Mouse (Mus musculus): Measurements from ENCODE around the gene Hspb8. TPM values are rescaled to one million over a fixed set of nuclear protein-coding genes. Genes with fewer than 3 reads are reported as not detected.
"Not testable (repeated sequence)": the region's sequence is repeated elsewhere in the genome, so short reads cannot be mapped to it uniquely, and the experiment has no call there.

Gene Hspb8
- polyA plus RNA-seq, 1 experiment from 2014 or later: 29.0 TPM

DNA sequence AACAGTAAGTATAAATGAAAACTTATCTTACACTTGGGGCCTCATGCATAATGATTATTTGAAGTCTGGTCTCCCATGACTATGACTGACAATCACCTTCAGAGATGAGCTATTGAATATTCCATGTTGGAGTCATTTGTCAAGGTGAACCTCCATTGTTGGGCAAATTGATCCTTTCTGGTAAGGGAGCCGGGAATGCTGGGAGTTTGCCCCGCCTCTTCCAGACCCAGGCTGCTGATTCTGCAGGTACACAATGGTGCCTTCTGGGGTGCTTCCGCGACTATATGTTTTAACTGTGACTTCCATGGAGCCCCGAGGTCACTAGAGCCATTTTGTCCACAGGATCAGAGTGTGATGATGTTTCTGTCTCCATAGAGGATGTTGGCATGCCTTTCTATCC is 26.6 kb downstream of the Hspb8 start:
- TF ChIP-seq CTCF (IDR thresholded peaks at IDR 0.05; ENCODE audit: low read depth): no peak
- no peak for TF ChIP-seq EP300 (optimal IDR thresholded peaks at IDR 0.05)
- H3K9ac ChIP-seq (ENCODE audit: low read length): no peak overlapping the region
- WGBS: 79% methylated on average over 5 of the region's 5 CpGs
- H3K36me3 ChIP-seq (ENCODE audit: control insufficient read depth, insufficient read depth, low read length): no peaks in the 10 kb centered on the region
- no peaks in the 10 kb centered on the region for H3K9me3 ChIP-seq (ENCODE audit: control insufficient read depth, low read length)
- DNase-seq (ENCODE audit: low spot score): no peak
- no peaks in the 10 kb centered on the region for H3K4me1 ChIP-seq (replicated peaks; ENCODE audit: control insufficient read depth, insufficient read depth)
- H3K27me3 ChIP-seq (ENCODE audit: control insufficient read depth, insufficient read depth, low read length): no peaks in the 10 kb centered on the region
- H3K27ac ChIP-seq (replicated peaks): no peak overlapping the region
- no peak for ATAC-seq (ENCODE audit: low FRiP score, low TSS enrichment)
- H3K4me2 ChIP-seq (replicated peaks; ENCODE audit: low read depth): no peak overlapping the region
- no peak overlapping the region for H3K4me3 ChIP-seq (ENCODE audit: low read depth, low read length)

DNA sequence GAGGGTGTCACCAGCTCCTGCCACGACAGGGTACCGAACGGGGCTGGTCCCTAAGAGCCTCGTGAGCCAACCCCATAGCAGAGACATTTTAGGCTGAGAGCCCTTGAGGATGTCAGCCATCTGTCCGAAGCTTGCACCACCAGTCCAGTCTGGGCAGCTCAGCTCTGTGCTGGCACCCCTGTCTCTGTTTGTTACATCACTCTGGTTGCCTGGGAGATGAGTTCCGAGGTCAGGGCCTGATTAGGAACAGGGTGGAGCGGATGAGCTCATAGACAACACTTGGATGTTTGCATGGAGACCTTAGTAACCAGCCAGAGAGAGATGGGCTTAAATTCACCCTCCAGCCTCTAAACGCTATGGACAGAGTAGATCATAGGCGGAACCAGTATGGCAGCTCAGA is 30.1 kb downstream of the Hspb8 start:
- Histone ChIP-seq H3K9ac (ENCODE audit: low read length) (no peak overlapping the region), H3K9me3 (ENCODE audit: control insufficient read depth, low read length) (no peaks in the 10 kb centered on the region), H3K27ac (replicated peaks) (no peak overlapping the region), H3K4me1 (replicated peaks; ENCODE audit: control insufficient read depth, insufficient read depth) (no peaks in the 10 kb centered on the region), H3K27me3 (ENCODE audit: control insufficient read depth, insufficient read depth, low read length) (no peaks in the 10 kb centered on the region), H3K4me2 (replicated peaks; ENCODE audit: low read depth) (no peak overlapping the region), H3K36me3 (ENCODE audit: control insufficient read depth, insufficient read depth, low read length) (no peaks in the 10 kb centered on the region), H3K4me3 (ENCODE audit: low read depth, low read length) (no peak overlapping the region)
- peak; percentile 64; the same call in 1 of the 2 replicates for ATAC-seq (ENCODE audit: low FRiP score, low TSS enrichment)
- no peak for TF ChIP-seq EP300 (optimal IDR thresholded peaks at IDR 0.05)
- no peak for TF ChIP-seq CTCF (IDR thresholded peaks at IDR 0.05; ENCODE audit: low read depth)
- WGBS: 65% methylated on average over 9 of the region's 9 CpGs
- no peak for DNase-seq (ENCODE audit: low spot score)

DNA sequence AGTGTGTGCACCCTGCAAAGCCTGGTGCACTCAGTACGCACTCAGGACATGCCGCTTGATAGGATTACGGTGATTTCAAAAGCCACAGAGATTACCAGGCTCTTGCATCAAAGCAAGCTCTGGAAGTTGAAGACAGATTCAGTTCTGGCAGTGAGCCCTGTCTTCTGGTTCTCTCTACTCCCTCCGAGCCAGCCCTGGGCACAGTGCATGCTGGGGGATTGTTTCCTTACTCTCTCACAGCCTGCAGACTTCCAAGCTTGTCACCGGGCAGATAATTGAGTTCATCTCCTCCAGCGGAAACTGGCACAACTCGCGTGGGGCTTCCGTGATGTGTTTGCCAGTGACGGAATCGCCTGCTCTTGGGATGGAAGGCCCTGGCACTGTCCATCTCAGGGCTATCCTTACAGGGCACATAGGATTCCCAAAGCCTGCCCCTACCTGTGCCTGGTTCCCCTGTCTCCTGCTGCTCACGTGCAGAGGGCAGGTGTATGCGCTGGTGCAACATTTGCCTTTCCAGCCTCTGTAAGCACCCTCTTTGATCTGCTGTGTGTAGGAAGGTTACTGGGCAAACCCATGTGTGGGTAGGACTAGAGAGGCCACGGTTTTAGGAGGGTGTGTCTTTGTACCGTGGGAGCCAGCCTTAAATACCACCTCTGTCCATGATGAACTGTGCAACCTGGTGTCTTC is 32.7 kb downstream of the Hspb8 start:
- Histone ChIP-seq H3K9me3 (ENCODE audit: control insufficient read depth, low read length) (no peaks in the 10 kb centered on the region), H3K4me2 (replicated peaks; ENCODE audit: low read depth) (no peak overlapping the region), H3K27ac (replicated peaks) (peak overlapping the region; percentile 45; the same call in 1 of the 2 replicates), H3K27me3 (ENCODE audit: control insufficient read depth, insufficient read depth, low read length) (no peaks in the 10 kb centered on the region), H3K4me3 (ENCODE audit: low read depth, low read length) (no peak overlapping the region), H3K9ac (ENCODE audit: low read length) (no peak overlapping the region), H3K36me3 (ENCODE audit: control insufficient read depth, insufficient read depth, low read length) (no peaks in the 10 kb centered on the region), H3K4me1 (replicated peaks; ENCODE audit: control insufficient read depth, insufficient read depth) (no peaks in the 10 kb centered on the region)
- peak; percentile 65; the same call in 1 of the 2 replicates for ATAC-seq (ENCODE audit: low FRiP score, low TSS enrichment)
- peak; percentile 49 for DNase-seq (ENCODE audit: low spot score)
- 43% methylated on average over 15 of the region's 15 CpGs for WGBS
- TF ChIP-seq EP300 (optimal IDR thresholded peaks at IDR 0.05) (no peak), CTCF (IDR thresholded peaks at IDR 0.05; ENCODE audit: low read depth) (no peak)

DNA sequence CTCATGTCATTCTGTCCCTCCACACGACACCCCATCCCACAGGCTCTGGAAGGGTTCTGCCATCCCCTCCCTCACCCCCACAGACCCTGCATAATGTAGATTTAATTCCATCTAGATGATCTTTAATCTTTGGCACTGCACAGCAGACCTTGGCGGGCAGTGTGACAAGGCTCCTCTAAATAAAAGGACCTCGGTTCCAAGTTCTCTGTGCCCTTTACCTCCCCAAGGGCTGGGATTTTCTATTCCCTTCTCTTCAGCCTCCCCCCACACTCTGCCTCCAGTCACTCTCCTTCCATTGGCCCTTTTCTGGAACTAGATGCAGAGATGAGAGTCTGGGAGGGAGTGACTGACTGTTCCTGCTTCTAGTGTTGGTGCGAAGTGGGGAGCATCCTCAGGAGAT is 33.3 kb downstream of the Hspb8 start:
- TF ChIP-seq EP300 (optimal IDR thresholded peaks at IDR 0.05) (no peak), CTCF (IDR thresholded peaks at IDR 0.05; ENCODE audit: low read depth) (no peak)
- Histone ChIP-seq H3K4me1 (replicated peaks; ENCODE audit: control insufficient read depth, insufficient read depth) (no peaks in the 10 kb centered on the region), H3K4me2 (replicated peaks; ENCODE audit: low read depth) (no peak overlapping the region), H3K9me3 (ENCODE audit: control insufficient read depth, low read length) (no peaks in the 10 kb centered on the region), H3K9ac (ENCODE audit: low read length) (no peak overlapping the region), H3K27me3 (ENCODE audit: control insufficient read depth, insufficient read depth, low read length) (no peaks in the 10 kb centered on the region), H3K36me3 (ENCODE audit: control insufficient read depth, insufficient read depth, low read length) (no peaks in the 10 kb centered on the region), H3K27ac (replicated peaks) (no peak overlapping the region), H3K4me3 (ENCODE audit: low read depth, low read length) (no peak overlapping the region)
- DNase-seq (ENCODE audit: low spot score) (no peak), ATAC-seq (ENCODE audit: low FRiP score, low TSS enrichment) (no peak)
- WGBS: 67% methylated on average over 4 of the region's 4 CpGs

DNA sequence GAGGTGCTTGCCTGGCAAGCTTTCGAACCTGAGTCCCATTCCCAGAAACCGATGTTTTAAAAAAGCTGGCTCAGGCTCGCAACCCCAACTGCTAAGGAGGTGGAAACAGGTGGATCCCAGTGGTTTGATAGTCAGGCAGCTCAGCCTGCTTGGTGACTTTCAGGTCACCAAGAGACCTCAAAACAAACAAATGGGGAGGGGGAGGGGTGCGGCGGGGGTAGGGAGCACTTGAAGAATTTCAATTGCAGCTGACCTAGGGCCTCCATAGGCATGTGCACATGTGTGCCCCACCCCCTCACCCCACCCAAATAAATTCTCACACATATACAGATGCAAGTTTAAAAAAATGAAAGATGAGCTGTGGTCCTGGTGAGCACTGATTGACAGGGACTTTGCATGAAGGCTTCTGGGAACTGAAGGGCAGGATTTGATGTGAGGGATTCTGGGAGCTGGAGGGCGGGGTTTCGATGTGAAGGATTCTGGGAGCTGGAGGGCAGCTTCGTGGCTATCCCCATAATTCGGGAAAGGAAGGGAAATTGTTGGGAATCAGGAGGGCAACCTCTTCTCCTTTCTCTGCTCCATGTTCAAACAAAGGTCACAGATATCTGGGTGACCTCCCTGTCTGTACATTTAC is 35.2 kb downstream of the Hspb8 start:
- Histone ChIP-seq H3K27ac (replicated peaks) (no peak overlapping the region), H3K4me2 (replicated peaks; ENCODE audit: low read depth) (no peak overlapping the region), H3K36me3 (ENCODE audit: control insufficient read depth, insufficient read depth, low read length) (no peaks in the 10 kb centered on the region), H3K9me3 (ENCODE audit: control insufficient read depth, low read length) (no peaks in the 10 kb centered on the region), H3K4me1 (replicated peaks; ENCODE audit: control insufficient read depth, insufficient read depth) (no peaks in the 10 kb centered on the region), H3K27me3 (ENCODE audit: control insufficient read depth, insufficient read depth, low read length) (no peaks in the 10 kb centered on the region), H3K4me3 (ENCODE audit: low read depth, low read length) (no peak overlapping the region), H3K9ac (ENCODE audit: low read length) (no peak overlapping the region)
- no peak for TF ChIP-seq CTCF (IDR thresholded peaks at IDR 0.05; ENCODE audit: low read depth)
- no peak for TF ChIP-seq EP300 (optimal IDR thresholded peaks at IDR 0.05)
- 64% methylated on average over 9 of the region's 9 CpGs for WGBS
- ATAC-seq (ENCODE audit: low FRiP score, low TSS enrichment) (no peak), DNase-seq (ENCODE audit: low spot score) (no peak)

DNA sequence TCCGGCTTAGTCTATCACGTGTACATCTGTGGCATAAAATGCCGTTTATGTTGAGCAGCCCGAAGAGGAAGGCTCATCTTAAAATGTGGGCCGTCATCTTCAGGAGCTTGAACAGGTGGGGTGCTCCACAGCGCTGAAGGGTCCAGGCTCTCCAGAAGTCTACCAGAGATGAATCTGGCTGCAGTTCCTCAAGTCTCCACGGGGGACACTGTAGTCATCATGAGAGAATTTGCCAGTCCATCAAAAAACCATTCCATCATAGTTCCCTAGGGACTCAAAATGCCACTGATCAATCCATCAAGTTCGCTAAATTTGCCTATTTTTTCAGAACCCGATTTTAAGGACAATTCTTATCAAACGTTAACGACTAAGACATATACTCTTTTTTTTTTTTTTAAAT is 36.6 kb downstream of the Hspb8 start:
- H3K27me3 ChIP-seq (ENCODE audit: control insufficient read depth, insufficient read depth, low read length): no peaks in the 10 kb centered on the region
- 40% methylated on average over 11 of the region's 11 CpGs for WGBS
- H3K4me3 ChIP-seq (ENCODE audit: low read depth, low read length): no peak overlapping the region
- H3K4me2 ChIP-seq (replicated peaks; ENCODE audit: low read depth): no peak overlapping the region
- no peaks in the 10 kb centered on the region for H3K4me1 ChIP-seq (replicated peaks; ENCODE audit: control insufficient read depth, insufficient read depth)
- no peak overlapping the region for H3K27ac ChIP-seq (replicated peaks)
- no peaks in the 10 kb centered on the region for H3K36me3 ChIP-seq (ENCODE audit: control insufficient read depth, insufficient read depth, low read length)
- H3K9me3 ChIP-seq (ENCODE audit: control insufficient read depth, low read length): no peaks in the 10 kb centered on the region
- no peak for ATAC-seq (ENCODE audit: low FRiP score, low TSS enrichment)
- no peak overlapping the region for H3K9ac ChIP-seq (ENCODE audit: low read length)
- peak; percentile 50 for DNase-seq (ENCODE audit: low spot score)
- TF ChIP-seq EP300 (optimal IDR thresholded peaks at IDR 0.05) (no peak), CTCF (IDR thresholded peaks at IDR 0.05; ENCODE audit: low read depth) (peak; percentile 79)

DNA sequence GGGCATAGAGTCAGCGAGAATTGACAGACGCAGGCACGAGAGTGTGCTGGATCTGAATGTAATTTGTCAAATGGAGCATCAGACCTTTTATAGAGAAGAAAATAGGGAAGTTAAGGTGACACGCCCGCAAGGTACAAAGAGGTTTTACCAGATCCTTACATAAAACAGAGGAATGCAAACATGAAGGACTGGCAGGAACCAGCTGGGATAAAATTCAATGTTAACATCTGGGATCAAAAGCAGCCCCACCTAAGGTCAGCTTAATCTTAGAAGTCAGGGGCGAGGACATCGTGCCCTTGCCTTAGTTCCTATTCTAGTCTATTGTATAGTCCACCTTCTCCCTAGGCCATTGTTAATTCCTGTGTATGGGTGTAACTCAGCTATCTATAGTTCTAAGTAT is 40.0 kb downstream of the Hspb8 start:
- not testable (repeated sequence) for H3K36me3 ChIP-seq (ENCODE audit: control insufficient read depth, insufficient read depth, low read length); ATAC-seq (ENCODE audit: low FRiP score, low TSS enrichment); H3K9ac ChIP-seq (ENCODE audit: low read length); H3K4me3 ChIP-seq (ENCODE audit: low read depth, low read length); H3K9me3 ChIP-seq (ENCODE audit: control insufficient read depth, low read length); H3K27ac ChIP-seq (replicated peaks); H3K27me3 ChIP-seq (ENCODE audit: control insufficient read depth, insufficient read depth, low read length); DNase-seq (ENCODE audit: low spot score); H3K4me2 ChIP-seq (replicated peaks; ENCODE audit: low read depth); H3K4me1 ChIP-seq (replicated peaks; ENCODE audit: control insufficient read depth, insufficient read depth)
- 66% methylated on average over 7 of the region's 7 CpGs for WGBS
